Mouse (Mus musculus) MEL (cell line): ENCODE data around the gene Cysrt1. TPM values are rescaled to one million over a fixed set of nuclear protein-coding genes. Genes with fewer than 3 reads are reported as not detected.

ENCODE experiments used
- DNase-seq: peaks from one replicate; pipeline ENCODE4 v3.0.0; 2011; ENCODE audit warnings: low read depth, low spot score
- H3K27ac ChIP-seq: 2 replicates; pipeline ENCODE4 v1.5.1; 2012; ENCODE audit warnings: low read depth, mild to moderate bottlenecking, control low read depth, low read length, moderate library complexity; ENCODE audit not compliant: control insufficient read depth
- H3K27me3 ChIP-seq, 2 experiments: fragments of 150-350 bp in 1 of 2; sonication (generic) in 1 of 2; 2 replicates each; pipeline ENCODE4 v1.6.1; 2012; ENCODE audit warnings: low read length in 2 of 2, mild to moderate bottlenecking in 2 of 2, improper control_type of control experiment in 1 of 2, moderate library complexity in 1 of 2; ENCODE audit not compliant: insufficient read depth in 2 of 2, control insufficient read depth in 1 of 2
- H3K36me3 ChIP-seq, 2 experiments: 2 replicates each; pipeline ENCODE4 v1.6.1; 2012 to 2014; ENCODE audit warnings: low read length in 2 of 2, improper control_type of control experiment in 1 of 2, inconsistent platforms in 1 of 2, mild to moderate bottlenecking in 1 of 2; ENCODE audit not compliant: insufficient read depth in 2 of 2, control insufficient read depth in 1 of 2
- H3K4me1 ChIP-seq, 2 experiments: fragments of 150-350 bp in 1 of 2; sonication (generic) in 1 of 2; 2 replicates each; pipeline ENCODE4 v1.6.1; 2012; ENCODE audit warnings: low read length in 2 of 2, improper control_type of control experiment in 1 of 2, mild to moderate bottlenecking in 1 of 2; ENCODE audit not compliant: insufficient read depth in 2 of 2, control insufficient read depth in 1 of 2
- H3K4me3 ChIP-seq, 2 experiments: fragments of 150-350 bp in 1 of 2; sonication (generic) in 1 of 2; 2 replicates each; pipeline ENCODE4 v1.5.1; 2012; ENCODE audit warnings: low read depth in 2 of 2, low read length in 2 of 2, mild to moderate bottlenecking in 2 of 2, moderate library complexity in 2 of 2, control low read depth in 1 of 2, improper control_type of control experiment in 1 of 2; ENCODE audit not compliant: control insufficient read depth in 1 of 2, insufficient read depth in 1 of 2
- H3K79me2 ChIP-seq: 2 replicates; pipeline ENCODE4 v1.6.1; 2012; ENCODE audit warnings: mild to moderate bottlenecking, low read length, moderate library complexity; ENCODE audit not compliant: control insufficient read depth, poor library complexity, insufficient read depth
- H3K9ac ChIP-seq: 2 replicates; pipeline ENCODE4 v1.6.1; 2012; ENCODE audit warnings: low read depth, mild to moderate bottlenecking, control low read depth, low read length, moderate library complexity; ENCODE audit not compliant: control insufficient read depth, poor library complexity, severe bottlenecking
- H3K9me3 ChIP-seq: fragments of 150-350 bp; sonication (generic); replicated peaks from 2 replicates; pipeline ENCODE4 v1.6.1; 2012; ENCODE audit warnings: mild to moderate bottlenecking, low read length, improper control_type of control experiment, moderate library complexity; ENCODE audit not compliant: insufficient read depth
- CHD1 ChIP-seq: IDR thresholded peaks from 2 replicates; pipeline ENCODE4 v1.6.1; 2012; ENCODE audit warnings: low read depth, mild to moderate bottlenecking, inconsistent platforms, low read length, improper control_type of control experiment
- E2F4 ChIP-seq: IDR thresholded peaks from 2 replicates; pipeline ENCODE4 v1.6.1; 2011; ENCODE audit warnings: low read depth, low read length, improper control_type of control experiment, borderline replicate concordance
- ELF1 ChIP-seq: IDR thresholded peaks from 2 replicates; pipeline ENCODE4 v1.6.1; 2014; ENCODE audit warnings: low read depth, mild to moderate bottlenecking, inconsistent platforms, low read length, improper control_type of control experiment, moderate library complexity
- EP300 ChIP-seq, 2 experiments: IDR thresholded peaks; 2 replicates each; pipeline ENCODE4 v1.6.1; 2011; ENCODE audit warnings: improper control_type of control experiment in 2 of 2, low read length in 2 of 2, low read depth in 1 of 2, mild to moderate bottlenecking in 1 of 2
- GABPA ChIP-seq: IDR thresholded peaks from 2 replicates; pipeline ENCODE4 v1.6.1; 2012; ENCODE audit warnings: low read depth, mild to moderate bottlenecking, inconsistent platforms, low read length, improper control_type of control experiment, moderate library complexity
- GATA1 ChIP-seq: IDR thresholded peaks from 2 replicates; pipeline ENCODE4 v1.6.1; 2011; ENCODE audit warnings: low read depth, low read length, improper control_type of control experiment
- MEF2A ChIP-seq: IDR thresholded peaks from 2 replicates; pipeline ENCODE4 v1.6.1; 2014; ENCODE audit warnings: low read depth, mild to moderate bottlenecking, inconsistent platforms, low read length, improper control_type of control experiment; ENCODE audit not compliant: poor library complexity, insufficient replicate concordance, severe bottlenecking; ENCODE audit errors: extremely low read depth
- NRF1 ChIP-seq: IDR thresholded peaks from 2 replicates; pipeline ENCODE4 v1.6.1; 2014; ENCODE audit warnings: low read depth, mild to moderate bottlenecking, inconsistent platforms, low read length, improper control_type of control experiment, moderate library complexity; ENCODE audit not compliant: poor library complexity, insufficient read depth, severe bottlenecking
- RAD21 ChIP-seq: IDR thresholded peaks from 2 replicates; pipeline ENCODE4 v1.6.1; 2011; ENCODE audit warnings: mild to moderate bottlenecking, low read depth, low read length, improper control_type of control experiment
- SIN3A ChIP-seq: IDR thresholded peaks from 2 replicates; pipeline ENCODE4 v1.6.1; 2012; ENCODE audit warnings: low read length, improper control_type of control experiment, inconsistent platforms
- TAL1 ChIP-seq: IDR thresholded peaks from 2 replicates; pipeline ENCODE4 v1.6.1; 2012; ENCODE audit warnings: mild to moderate bottlenecking, inconsistent platforms, low read length, moderate library complexity, mixed read lengths
- UBTF ChIP-seq: IDR thresholded peaks from 2 replicates; pipeline ENCODE4 v1.6.1; 2012; ENCODE audit warnings: low read depth, mild to moderate bottlenecking, inconsistent platforms, low read length, improper control_type of control experiment, moderate library complexity, borderline replicate concordance; ENCODE audit not compliant: insufficient read depth
- USF1 ChIP-seq: IDR thresholded peaks from 2 replicates; pipeline ENCODE4 v1.6.1; 2014; ENCODE audit warnings: low read depth, mild to moderate bottlenecking, inconsistent platforms, low read length, improper control_type of control experiment, moderate library complexity
- ZC3H11A ChIP-seq: IDR thresholded peaks from 2 replicates; pipeline ENCODE4 v1.6.1; 2012; ENCODE audit warnings: low read depth, mild to moderate bottlenecking, inconsistent platforms, low read length, improper control_type of control experiment
- ZMIZ1 ChIP-seq: IDR thresholded peaks from 2 replicates; pipeline ENCODE4 v1.6.1; 2012; ENCODE audit warnings: low read depth, mild to moderate bottlenecking, inconsistent platforms, low read length, improper control_type of control experiment, moderate library complexity
- ZNF384 ChIP-seq: IDR thresholded peaks from 2 replicates; pipeline ENCODE4 v1.6.1; 2012; ENCODE audit warnings: low read depth, mild to moderate bottlenecking, inconsistent platforms, low read length, improper control_type of control experiment
- polyA plus RNA-seq, 2 experiments: library from polyadenylated mRNA; stranded (reverse) in 1 of 2; unstranded in 1 of 2; fragments of >175 nt in 1 of 2; fragments of >200 nt in 1 of 2; gene quantifications; 2 replicates each; pipeline versions ENCODE4 v1.2.1 to v1.2.4; 2012; ENCODE audit warnings: low replicate concordance in 2 of 2, low read depth in 1 of 2; ENCODE audit not compliant: insufficient read length in 2 of 2, insufficient read depth in 1 of 2, missing spikeins in 1 of 2
- total RNA-seq: library from RNA; depleted of rRNA; stranded (reverse); fragments of 300-350 nt; gene quantifications from 2 replicates; pipeline ENCODE4 v1.2.3, GENCODE M21; 2012

The Cysrt1 gene
- total and polyA plus RNA-seq, 3 experiments: 0.15 to 0.19 TPM; not detected in 1

- no peak for TF ChIP-seq GATA1
- no peak for TF ChIP-seq ZC3H11A
- TF ChIP-seq SIN3A: peak; percentile 86
- TF ChIP-seq NRF1: peak; percentile 38; the same call in 1 of the 2 replicates
- no peak for TF ChIP-seq TAL1
- no peak for TF ChIP-seq MEF2A
- TF ChIP-seq CHD1: no peak
- peak; percentile 65; the same call in 1 of the 2 replicates for TF ChIP-seq E2F4
- TF ChIP-seq ZMIZ1: peak; percentile 85
- TF ChIP-seq USF1: no peak
- peak; percentile 58; the same call in 1 of the 2 replicates for TF ChIP-seq GABPA
- TF ChIP-seq ZNF384: no peak
- TF ChIP-seq EP300 (IDR thresholded peaks at IDR 0.05; ENCODE audit: low read depth in 1 of 2, low read length in 2 of 2): no peak
Measured at GRCm38 (mm10) chr2:25211121-25211670, 31.1 kb downstream of the Cysrt1 start, which contains the start of gene Nelfb (continued).

- H3K36me3 ChIP-seq: peaks cover 2 to 11% of the 10 kb centered on the region in 2 experiments
- H3K4me3 ChIP-seq: peak overlapping the region; percentile 69 to 97
Measured at GRCm38 (mm10) chr2:25210686-25211085, 31.6 kb downstream of the Cysrt1 start.

GRCm38 (mm10) chr2:25207593-25207992 lies 34.7 kb downstream of the Cysrt1 start:
- TF ChIP-seq ELF1: no peak
- TF ChIP-seq, all 39 proteins: peak for 0
- H3K9me3 ChIP-seq: no peaks in the 10 kb centered on the region
- peaks cover 6 to 19% of the 10 kb centered on the region in 2 experiments for H3K36me3 ChIP-seq
- H3K27ac ChIP-seq: no peak overlapping the region
- peaks cover 21% of the 10 kb centered on the region for H3K79me2 ChIP-seq
- peaks cover 11 to 28% of the 10 kb centered on the region in 2 experiments for H3K4me1 ChIP-seq
- DNase-seq: no peak
- H3K27me3 ChIP-seq: no peaks in the 10 kb centered on the region
- no peak overlapping the region for H3K9ac ChIP-seq
- no peak overlapping the region for H3K4me3 ChIP-seq

More at GRCm38 (mm10) chr2:25210686-25211085, 31.6 kb downstream of the Cysrt1 start:
- Histone ChIP-seq H3K4me1 (peaks cover 6 to 17% of the 10 kb centered on the region in 2 experiments), H3K27ac (peak overlapping the region; percentile 76), H3K79me2 (peaks cover 21% of the 10 kb centered on the region), H3K9me3 (no peaks in the 10 kb centered on the region), H3K27me3 (no peaks in the 10 kb centered on the region), H3K9ac (peak overlapping the region; percentile 93)
- TF ChIP-seq RAD21 (no peak), UBTF (0 out of 2 replicates have a peak, but pooled peaks have one; percentile 43)
- DNase-seq: no peak
